Mouse (Mus musculus) G1E-ER4 (cell line): ENCODE measurements around the gene Agl. TPM values are rescaled to one million over a fixed set of nuclear protein-coding genes. Genes with fewer than 3 reads are reported as not detected.

Source experiments
- GATA1 ChIP-seq: IDR thresholded peaks from one replicate; pipeline ENCODE4 v1.8.0; 2012; ENCODE audit warnings: low read length, inconsistent platforms
- polyA plus RNA-seq: library from polyadenylated mRNA; stranded (reverse); fragments of >175 nt; gene quantifications from 2 replicates; pipeline ENCODE4 v1.2.3, GENCODE M21; 2012

The Agl gene
- polyA plus RNA-seq, 1 experiment = 0.92 TPM

DNA sequence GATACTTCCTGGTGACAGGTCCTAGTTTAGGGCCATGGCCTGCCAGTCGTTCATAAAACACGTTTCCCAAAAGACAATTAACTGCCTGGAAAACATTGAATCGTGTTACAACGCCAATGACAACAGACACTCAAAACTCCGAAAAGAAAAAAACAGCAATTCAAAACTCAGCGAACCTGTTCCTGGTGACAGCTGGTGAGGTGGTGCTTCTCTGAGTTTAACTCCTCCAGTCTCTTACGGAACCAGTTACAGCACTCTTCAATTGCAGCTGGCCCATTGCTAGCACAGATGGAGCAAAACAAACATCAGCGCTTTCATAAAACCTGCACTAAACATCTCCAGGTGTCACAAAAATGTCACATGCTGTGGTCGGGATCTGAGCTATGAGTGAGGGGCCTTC, 21.4 kb downstream of the Agl start:
- TF ChIP-seq GATA1 = no peak

DNA sequence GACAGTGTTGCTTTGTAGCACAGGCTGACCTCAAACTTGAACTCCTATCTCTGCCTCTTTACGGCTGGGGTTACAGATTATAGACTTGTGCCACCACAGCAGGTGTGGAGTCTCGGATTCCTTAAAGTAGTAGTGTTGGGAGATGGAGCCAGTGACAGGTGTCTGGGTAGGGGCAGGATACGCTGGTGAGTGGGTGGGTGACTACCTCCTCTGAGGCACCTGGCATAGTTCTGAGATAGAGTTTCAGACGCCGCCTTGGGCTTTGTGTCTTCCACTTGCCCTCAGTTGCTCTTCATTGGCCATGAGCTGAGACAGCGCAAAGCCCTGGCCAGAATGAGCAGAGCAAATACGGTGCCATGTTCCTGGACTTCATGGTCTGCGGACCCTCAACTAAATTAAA, 22.1 kb downstream of the Agl start:
- TF ChIP-seq GATA1 = no peak

DNA sequence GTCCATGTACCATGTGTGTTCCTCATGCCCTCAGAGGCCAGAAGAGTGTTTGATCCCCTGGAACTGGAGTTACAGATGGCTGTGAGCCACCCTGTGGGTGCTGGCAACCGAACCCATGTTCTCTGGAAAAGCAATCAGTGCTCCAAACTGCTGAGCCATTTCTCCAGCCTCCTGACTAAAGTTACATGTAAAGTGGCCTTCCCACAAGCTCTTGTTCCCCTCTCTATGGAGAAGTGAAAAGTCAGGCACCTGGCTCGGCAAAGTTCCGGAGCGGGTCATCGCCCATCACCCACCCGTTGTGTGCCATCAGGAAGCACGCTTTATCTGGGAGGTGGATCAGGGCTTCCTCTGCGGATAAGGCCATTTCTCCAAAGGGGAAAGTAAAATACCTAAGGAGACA, 23.2 kb downstream of the Agl start:
- no peak for TF ChIP-seq GATA1

DNA sequence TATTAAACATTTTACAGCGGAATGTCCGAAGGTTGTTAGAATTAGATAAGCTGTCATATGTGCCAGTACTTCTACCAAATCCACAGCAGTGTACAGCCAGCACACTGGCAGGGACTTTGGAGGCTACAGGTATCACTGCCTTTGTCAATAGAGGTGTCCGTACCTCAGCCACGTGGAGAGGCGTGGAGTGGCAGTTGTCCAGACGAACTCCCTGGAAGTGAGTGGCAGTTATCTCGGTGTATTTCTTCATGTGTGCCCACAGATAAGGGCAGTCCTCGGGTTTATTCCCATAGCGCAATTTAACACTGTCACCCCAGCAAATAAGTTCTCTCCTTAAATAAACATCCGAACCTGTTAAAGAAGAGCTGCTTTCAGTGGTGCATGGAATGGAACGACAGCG, 23.7 kb downstream of the Agl start:
- no peak for TF ChIP-seq GATA1

DNA sequence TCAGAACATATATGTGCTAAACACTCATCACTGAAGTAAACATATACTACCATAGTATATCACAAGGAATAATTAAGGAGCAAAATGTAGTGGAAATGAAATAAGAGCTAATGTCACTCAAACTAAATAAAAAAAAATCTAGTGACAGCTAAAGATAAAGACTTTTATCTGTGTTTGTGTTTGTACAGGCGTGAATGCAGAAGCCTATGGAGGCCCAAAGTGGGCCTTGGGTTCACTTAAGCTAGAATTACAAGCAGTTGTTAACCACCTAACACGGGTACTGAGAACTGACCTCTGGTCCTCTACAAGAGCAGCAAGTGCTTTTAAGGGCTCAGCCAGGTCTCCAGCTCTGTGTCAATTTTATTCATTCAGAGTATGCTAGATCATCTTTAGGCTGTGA, 31.0 kb downstream of the Agl start:
- no peak for TF ChIP-seq GATA1

DNA sequence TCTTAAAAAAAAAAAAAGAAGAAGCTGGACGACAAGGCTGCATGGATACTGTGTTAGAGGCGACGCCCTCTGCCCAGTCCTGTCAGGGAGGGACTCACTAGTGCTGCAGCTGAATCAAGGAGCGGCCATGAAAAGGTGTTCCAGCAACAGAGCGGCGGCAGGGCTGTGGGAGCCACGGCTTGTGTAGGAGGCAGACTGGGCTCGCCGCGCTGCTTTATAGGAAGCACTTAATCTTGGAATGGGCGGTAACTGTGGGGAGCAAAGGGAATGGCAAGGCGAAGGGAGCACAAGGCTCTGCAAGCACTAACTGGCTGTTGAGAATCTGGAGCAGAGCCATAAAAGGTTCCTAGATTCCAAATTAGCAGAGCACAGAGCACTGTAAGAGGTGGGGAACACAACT, 34.1 kb downstream of the Agl start:
- TF ChIP-seq GATA1 = no peak

DNA sequence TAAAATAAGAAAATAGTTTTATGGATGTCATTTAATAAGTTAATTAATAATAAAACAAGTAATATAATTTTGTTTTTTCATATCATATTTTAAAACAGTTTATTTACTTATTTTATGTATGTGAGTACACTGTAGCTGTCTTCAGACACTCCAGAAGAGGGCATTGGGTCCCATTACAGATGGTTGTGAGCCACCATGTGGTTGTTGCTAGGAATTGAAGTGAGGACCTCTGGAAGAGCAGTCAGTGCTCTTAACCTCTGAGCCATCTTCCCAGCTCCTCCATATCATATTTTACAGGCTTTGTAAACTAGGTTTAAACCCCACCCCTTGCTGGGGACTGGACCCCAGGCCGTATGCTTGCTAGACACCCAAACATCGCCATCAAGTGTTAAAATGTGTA, 36.4 kb downstream of the Agl start:
- TF ChIP-seq GATA1 = no peak

DNA sequence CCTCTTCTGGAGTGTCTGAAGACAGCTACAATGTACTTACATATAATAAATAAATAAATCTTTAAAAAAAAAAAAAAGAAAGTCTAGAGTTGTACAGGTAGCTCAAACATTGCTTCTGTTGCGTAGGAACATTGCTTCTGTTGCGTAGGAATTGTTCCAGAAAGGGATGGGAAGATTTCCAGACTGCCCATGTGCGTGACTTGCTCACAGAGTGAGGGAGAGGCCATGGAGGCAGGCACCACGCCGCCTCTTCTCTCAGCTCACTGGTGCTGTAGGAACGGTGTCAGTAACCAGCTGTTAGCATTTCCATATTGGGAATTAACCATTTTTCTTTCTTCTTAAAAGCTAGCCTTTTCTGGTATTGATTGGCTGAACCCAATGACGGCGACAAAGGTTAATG, 55.1 kb downstream of the Agl start:
- TF ChIP-seq GATA1 = no peak

DNA sequence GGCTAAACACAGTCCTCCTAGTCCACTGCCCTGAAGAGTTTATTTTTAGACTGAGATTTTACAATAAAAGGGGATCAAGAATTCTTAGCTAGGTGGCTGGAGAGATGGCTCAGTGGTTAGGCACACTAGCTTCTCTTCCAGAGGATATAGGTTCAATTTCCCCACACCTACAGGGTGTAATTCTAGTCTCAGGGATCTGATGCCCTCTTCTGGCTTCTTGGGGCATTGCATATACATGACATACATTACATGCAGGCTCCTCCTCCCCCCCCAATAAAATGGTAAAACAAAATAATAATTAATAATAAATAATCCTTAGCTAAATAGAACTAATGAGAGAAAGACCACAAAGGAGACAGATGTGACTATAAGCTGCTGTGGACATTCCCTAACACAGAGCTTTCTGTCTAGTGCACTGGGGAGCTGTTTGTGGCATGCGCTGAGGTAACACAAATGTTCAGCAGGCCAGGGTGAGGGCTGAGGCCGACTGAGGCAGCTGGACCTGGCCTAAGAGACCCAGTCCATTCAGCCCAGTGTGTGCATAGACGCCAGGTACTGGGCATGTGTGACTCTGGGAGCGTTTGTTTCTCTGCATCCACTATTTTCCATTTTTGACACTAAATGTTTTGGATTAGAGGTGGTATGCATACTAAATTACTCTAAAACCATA, 56.6 kb downstream of the Agl start:
- no peak for TF ChIP-seq GATA1

DNA sequence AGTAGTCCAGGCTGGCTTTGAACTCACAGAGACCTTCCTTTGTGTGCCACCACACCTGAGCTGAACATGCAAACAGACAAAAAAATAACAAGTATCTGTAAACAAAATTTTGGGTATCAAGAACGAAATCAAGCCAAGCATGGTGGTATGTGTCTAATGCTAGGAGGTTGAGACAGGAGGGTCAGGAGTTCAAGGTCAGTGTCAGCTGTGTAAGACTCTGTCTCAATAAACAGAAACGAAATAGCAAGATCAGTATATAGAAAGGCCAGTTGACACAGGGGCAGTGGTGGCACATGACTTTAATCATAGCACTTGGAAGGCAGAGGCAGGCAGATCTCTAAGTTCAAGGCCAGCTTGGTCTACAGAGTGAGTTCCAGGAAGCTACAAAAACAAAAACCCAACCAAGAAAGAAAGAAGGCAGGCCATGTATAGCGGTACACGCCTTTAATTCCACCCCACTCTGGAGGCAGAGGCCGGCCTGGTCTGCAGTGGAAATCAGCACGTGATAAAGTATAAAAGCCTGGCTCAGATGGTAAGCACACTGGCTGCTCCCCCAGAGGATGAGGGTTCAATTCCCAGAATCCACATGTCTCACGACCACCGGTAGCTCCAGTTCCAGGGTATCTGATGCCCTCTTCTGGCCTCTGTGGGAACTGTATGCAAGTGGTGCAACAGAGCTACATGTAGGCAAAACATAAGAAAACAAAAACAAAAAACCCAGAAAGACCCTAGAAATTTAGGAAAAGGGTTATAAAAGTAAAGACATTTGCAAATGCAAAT, 59.4 kb downstream of the Agl start:
- TF ChIP-seq GATA1 = no peak

DNA sequence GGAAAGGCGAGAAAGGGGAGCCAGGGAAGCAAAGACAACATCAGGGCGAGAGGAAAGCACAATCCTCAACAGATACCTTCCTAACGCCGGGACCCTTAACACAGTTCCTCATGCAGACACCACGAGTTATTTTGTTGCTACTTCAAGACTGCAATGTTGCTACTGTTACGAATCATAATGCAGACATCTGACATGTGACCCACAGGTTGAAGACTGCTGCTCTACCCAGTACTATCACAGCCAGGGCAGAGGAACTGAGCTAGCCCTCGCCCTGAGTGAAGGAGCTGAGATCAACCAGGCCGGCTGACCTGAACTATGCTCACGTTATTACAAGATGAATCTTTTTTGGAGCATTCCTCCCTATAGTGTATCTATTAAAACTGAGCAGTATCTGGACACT, 67.0 kb downstream of the Agl start:
- no peak for TF ChIP-seq GATA1

DNA sequence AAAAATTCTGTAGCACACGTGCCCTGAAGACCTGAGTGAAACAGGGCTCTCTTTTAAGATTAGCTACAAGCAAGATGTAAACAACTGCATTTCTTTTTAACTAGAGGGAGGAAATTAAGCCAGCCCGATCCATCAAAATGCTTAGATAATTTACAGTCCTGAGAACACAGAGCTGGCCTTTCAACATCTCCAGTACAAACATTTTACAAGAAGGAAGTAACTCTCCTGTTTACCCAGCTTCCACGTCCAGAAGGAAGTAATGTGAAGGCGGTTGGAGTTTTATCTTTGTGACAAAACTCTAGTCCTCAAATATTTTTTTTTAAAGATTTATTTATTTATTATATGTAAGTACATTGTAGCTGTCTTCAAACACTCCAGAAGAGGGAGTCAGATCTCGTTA, 67.9 kb downstream of the Agl start:
- TF ChIP-seq GATA1 = no peak

DNA sequence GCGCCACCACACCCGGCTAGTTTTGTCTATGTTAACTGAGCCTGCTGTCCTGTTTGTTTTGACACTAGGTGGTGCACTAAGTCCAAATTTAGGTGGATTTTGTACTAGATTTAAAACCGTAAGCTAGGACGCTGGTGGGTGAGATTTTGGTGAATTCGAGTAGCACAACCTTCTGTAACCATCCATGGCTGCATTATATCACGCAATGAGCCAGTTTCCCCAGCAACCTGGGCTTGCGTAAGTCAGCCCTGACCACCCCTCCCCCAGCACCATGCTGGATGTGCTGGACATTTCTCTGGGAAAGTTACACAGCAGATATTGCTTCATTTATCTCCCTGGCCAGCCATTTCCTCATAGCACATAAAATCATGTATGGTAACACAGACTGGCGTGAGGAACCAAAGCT, 70.6 kb downstream of the Agl start:
- TF ChIP-seq GATA1 = no peak

DNA sequence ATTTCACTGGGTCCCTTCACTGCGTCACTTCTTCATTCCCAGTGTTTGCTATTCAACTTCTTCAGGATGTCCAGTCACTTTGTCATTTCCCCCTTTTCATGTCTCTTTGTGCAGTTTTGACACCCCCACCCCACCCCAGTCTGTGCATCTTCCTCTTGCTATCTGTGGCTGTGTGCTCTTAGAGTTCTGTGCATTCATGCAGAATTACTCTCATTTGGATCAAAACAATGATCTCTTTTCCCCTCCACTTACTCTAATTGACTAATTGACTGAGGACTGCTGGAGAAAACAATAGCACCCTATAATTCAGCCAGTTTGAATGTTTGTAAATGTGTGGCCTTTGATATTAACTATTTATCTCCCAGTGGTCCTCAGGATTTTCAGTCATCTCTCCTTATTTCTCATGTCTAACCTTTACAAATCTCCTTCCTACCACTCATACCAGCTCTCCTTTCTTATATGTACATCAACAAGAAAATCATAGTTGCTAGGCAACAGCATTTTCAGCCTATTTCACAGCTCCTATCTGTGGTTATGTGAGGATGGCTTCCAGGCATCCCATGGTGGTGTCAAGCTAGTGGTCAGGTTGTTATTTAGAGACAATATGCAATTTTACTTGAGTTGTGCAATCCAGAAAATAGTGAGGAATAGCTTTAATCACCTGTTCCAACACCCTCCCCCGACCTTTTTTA, 78.3 kb downstream of the Agl start:
- no peak for TF ChIP-seq GATA1

DNA sequence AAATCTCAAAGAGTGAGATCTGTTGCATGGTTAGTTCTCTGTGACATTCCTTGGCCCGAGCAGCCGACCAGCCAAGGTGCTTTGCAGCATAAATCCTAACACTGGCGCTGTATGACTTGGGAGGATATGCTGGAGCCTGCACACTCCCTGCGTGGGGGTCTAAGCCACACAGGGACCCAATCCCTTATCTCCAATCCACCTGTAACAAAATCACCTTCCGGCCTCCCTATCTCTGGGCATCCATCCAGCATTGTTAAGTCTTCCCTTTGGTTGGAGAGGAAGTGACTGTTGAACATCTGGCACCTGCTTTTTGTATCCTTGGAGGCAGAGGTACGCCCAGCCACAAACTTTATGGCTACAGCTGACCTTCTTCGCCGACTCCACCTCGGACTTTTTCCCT, 81.2 kb downstream of the Agl start:
- TF ChIP-seq GATA1 = peak; percentile 49
